8 mouse cellular contexts compared by ENCODE assay signal in genomic region chr2:166332748-166333417, GRCm38 (mm10).
A peak's percentile ranks its signal among the peaks of the same experiment; 100 is the strongest.
DNase-seq lines count a peak whose midpoint lies in the region; ATAC-seq and TF ChIP-seq lines count a peak whose summit lies in the region.

No protein-coding gene starts in this region.

- no peak overlapping the region for H3K4me3 ChIP-seq in gastrocnemius, adult 2 months
- no peak overlapping the region for H3K4me3 ChIP-seq in intestine, embryonic 15.5 days (replicated peaks)
- H3K4me3 ChIP-seq in limb, embryonic 15.5 days = no peak overlapping the region

- intact Hi-C loops in gastrocnemius, adult 2 months (cut with DNase I) = no loop called here

- peak; percentile 28 for DNase-seq in gastrocnemius, adult 18-20 months (ENCODE audit: low spot score)
- DNase-seq in gastrocnemius, adult 2 months = no peak
- peak; percentile 89 for DNase-seq in MN1 (ENCODE audit: low spot score)
- no peak for DNase-seq in frontal cortex, postnatal 36 days (ENCODE audit: low spot score in 2 of 2)
- DNase-seq in left cerebral cortex, adult 9 months (ENCODE audit: low spot score in 2 of 2) = no peak
- DNase-seq in thymus, postnatal 36 days = no peak

- TF ChIP-seq CTCF in gastrocnemius, adult 2 months (IDR thresholded peaks at IDR 0.05) = no peak

- H3K4me2 ChIP-seq in intestine, embryonic 15.5 days (replicated peaks) = no peak overlapping the region
- H3K4me2 ChIP-seq in limb, embryonic 15.5 days = no peak overlapping the region

- H3K9me3 ChIP-seq in intestine, embryonic 15.5 days = no peaks in the 10 kb centered on the region
- H3K9me3 ChIP-seq in limb, embryonic 15.5 days = no peaks in the 10 kb centered on the region

- peaks cover 30% of the 10 kb centered on the region for H3K4me1 ChIP-seq in intestine, embryonic 15.5 days (replicated peaks)
- peaks cover 64% of the 10 kb centered on the region for H3K4me1 ChIP-seq in limb, embryonic 15.5 days

- no peak overlapping the region for H3K27ac ChIP-seq in gastrocnemius, adult 2 months
- H3K27ac ChIP-seq in intestine, embryonic 15.5 days = peak overlapping the region; percentile 70
- H3K27ac ChIP-seq in limb, embryonic 15.5 days = peak overlapping the region; percentile 84

- ATAC-seq in intestine, embryonic 15.5 days = peak; percentile 54
- peak; percentile 76 for ATAC-seq in limb, embryonic 15.5 days (ENCODE audit: insufficient number of reproducible peaks, low FRiP score, low TSS enrichment, low read depth)

- H3K9ac ChIP-seq in intestine, embryonic 15.5 days = no peak overlapping the region
- H3K9ac ChIP-seq in limb, embryonic 15.5 days = no peak overlapping the region

- H3K36me3 ChIP-seq in intestine, embryonic 15.5 days = no peaks in the 10 kb centered on the region
- no peaks in the 10 kb centered on the region for H3K36me3 ChIP-seq in limb, embryonic 15.5 days

- 38% methylated on average over 13 of the region's 13 CpGs for WGBS in intestine, embryonic 15.5 days
- 24% methylated on average over 13 of the region's 13 CpGs for WGBS in limb, embryonic 15.5 days

- H3K27me3 ChIP-seq in intestine, embryonic 15.5 days (replicated peaks) = no peaks in the 10 kb centered on the region
- H3K27me3 ChIP-seq in limb, embryonic 15.5 days = no peaks in the 10 kb centered on the region

Comparison
In these comparisons a context has a peak if more than half of its experiments do, and no peak if none do; other contexts are left out.
1. DNase-seq: peak in gastrocnemius, adult 18-20 months (single experiment) and MN1 (single experiment); none in gastrocnemius, adult 2 months (single experiment), frontal cortex, postnatal 36 days (0 of 2), left cerebral cortex, adult 9 months (0 of 2) and thymus, postnatal 36 days (0 of 2).